Mouse (Mus musculus) liver, embryonic 16.5 days (tissue): ENCODE results near the gene Plagl2. TPM values are rescaled to one million over a fixed set of nuclear protein-coding genes. Genes with fewer than 3 reads are reported as not detected.
"Not testable (repeated sequence)": the region's sequence is repeated elsewhere in the genome, so short reads cannot be mapped to it uniquely, and the experiment has no call there.

Source experiments
- ATAC-seq: fragments of 200-750 bp; cut with Nextera tagmentation; 2 replicates; pipeline ENCODE4 v1.8.0; 2017; ENCODE audit warnings: low read depth, mild to moderate bottlenecking, moderate number of reproducible peaks, moderate library complexity
- H3K27ac ChIP-seq: fragments of 300-500 bp; sonication (generic); 2 replicates; pipeline ENCODE4 v1.5.1; 2014; ENCODE audit warnings: mild to moderate bottlenecking, low read length
- H3K27me3 ChIP-seq: fragments of 300-500 bp; sonication (generic); 2 replicates; pipeline ENCODE4 v1.6.1; 2014; ENCODE audit warnings: low read depth, low read length, mixed read lengths; ENCODE audit not compliant: control insufficient read depth, insufficient read depth
- H3K36me3 ChIP-seq: fragments of 300-500 bp; sonication (generic); 2 replicates; pipeline ENCODE4 v1.6.1; 2014; ENCODE audit warnings: mild to moderate bottlenecking; ENCODE audit not compliant: control insufficient read depth, insufficient read depth
- H3K4me1 ChIP-seq: fragments of 300-500 bp; sonication (generic); 2 replicates; pipeline ENCODE4 v1.6.1; 2014; ENCODE audit warnings: low read depth, low read length, mixed read lengths; ENCODE audit not compliant: control insufficient read depth
- H3K4me2 ChIP-seq: fragments of 300-500 bp; sonication (generic); 2 replicates; pipeline ENCODE4 v1.6.1; 2014; ENCODE audit warnings: low read depth, low read length, mixed read lengths
- H3K4me3 ChIP-seq: fragments of 300-500 bp; sonication (generic); 2 replicates; pipeline ENCODE4 v1.5.1; 2014; ENCODE audit warnings: low read depth, mild to moderate bottlenecking, low read length
- H3K9ac ChIP-seq: fragments of 300-500 bp; sonication (generic); 2 replicates; pipeline ENCODE4 v1.6.1; 2014; ENCODE audit warnings: low read depth, low read length
- H3K9me3 ChIP-seq: fragments of 300-500 bp; sonication (generic); replicated peaks from 2 replicates; pipeline ENCODE4 v1.6.1; 2016; ENCODE audit warnings: low read length; ENCODE audit not compliant: control insufficient read depth
- WGBS: fragments of 180-500 bp; shearing (Covaris S2); extraction: QIAGEN DNeasy Blood & Tissue Kit; methylation state at CpG from one replicate; pipeline ENCODE4 v1.1.7; 2014; ENCODE audit not compliant: insufficient replicate concordance; 5-methylcytosine and 5-hydroxymethylcytosine counted together
- polyA plus RNA-seq: library from polyadenylated mRNA; unstranded; fragments of >200 nt; fragmentation: Nextera tagmentation; extraction: Ambion mirVana; gene quantifications from 2 replicates; pipeline ENCODE4 v1.2.1, GENCODE M21; 2015

The Plagl2 gene
- polyA plus RNA-seq, result 13.9 and 16.7 TPM in 2 replicates

DNA sequence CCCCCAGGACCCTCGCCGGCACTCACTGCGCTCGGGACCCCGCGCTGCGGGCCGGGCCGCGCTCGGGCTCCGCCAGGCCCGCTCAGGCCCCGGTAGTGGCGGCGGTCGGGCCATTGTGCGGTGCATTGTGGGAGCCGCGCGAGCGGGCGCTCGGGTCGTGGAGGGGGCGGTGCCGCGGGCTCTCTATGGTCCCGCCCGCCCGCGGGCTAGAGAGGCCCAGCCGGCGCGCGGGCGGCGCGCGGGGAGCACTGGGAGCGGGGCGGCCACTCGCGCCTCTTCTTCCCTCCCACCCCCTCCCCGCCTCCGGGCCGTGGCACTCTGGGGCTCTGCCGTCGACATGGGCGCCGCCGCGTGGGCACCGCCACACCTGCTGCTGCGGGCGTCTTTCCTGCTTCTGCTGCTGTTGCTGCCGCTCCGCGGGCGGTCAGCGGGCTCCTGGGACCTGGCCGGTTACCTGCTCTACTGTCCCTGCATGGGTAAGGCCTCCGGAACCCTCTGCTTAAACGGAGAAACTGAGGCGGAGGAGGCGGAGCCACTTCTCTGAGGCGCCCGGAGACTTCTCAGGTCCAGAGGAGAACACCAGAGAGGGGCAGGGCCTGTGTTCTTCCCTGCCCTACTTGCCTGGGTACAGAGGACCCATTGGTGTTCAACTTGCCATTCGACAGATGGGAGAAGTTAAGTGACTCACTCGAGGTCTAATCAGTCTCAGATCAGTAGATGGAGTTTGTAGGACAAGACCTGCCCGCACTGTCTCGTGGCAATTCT lies at the start of gene Plagl2, which contains the start of gene Pofut1:
Gene Plagl2, minus strand, starts transcription at position 177 of the 765 bp plus-strand sequence.
Gene Pofut1, plus strand, starts transcription at position 284 of the 765 bp plus-strand sequence.
- Histone ChIP-seq H3K4me2 (peak within 1 kb of the TSS; percentile 85), H3K9me3 (no peaks in the 10 kb centered on the region), H3K4me1 (peaks cover 39% of the 10 kb centered on the region), H3K9ac (peak within 1 kb of the TSS; percentile 98), H3K36me3 (peaks cover 13% of the 10 kb centered on the region; the same call in 1 of the 2 replicates), H3K27me3 (no peaks in the 10 kb centered on the region), H3K27ac (peak within 1 kb of the TSS; percentile 97), H3K4me3 (peak within 1 kb of the TSS; percentile 88)
- WGBS, result under 1% methylated on average over 53 of the region's 72 CpGs
- ATAC-seq, result peak; percentile 95

DNA sequence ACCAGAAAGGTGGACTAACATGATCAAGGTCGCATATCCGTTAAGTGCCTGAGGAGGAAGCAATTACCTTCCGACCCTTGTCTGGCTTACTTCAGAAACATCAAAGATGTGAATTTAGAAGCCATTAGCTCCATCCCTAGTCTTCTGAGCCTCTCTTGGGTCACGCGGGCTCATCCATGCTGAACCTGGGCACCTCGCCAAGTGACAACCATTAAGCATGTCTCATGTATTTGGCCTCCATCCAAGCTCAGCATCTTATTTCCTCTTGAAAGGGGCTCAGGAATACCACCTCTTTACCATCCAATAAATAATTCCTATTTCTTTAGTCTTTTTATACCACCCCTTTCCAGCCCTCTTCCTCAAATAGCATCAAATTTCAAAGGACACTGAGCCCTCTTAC lies 46.6 kb upstream of the Plagl2 start:
- Histone ChIP-seq H3K36me3 (no peaks in the 10 kb centered on the region), H3K4me1 (peaks cover 16% of the 10 kb centered on the region), H3K4me3 (no peak overlapping the region), H3K9ac (no peak overlapping the region), H3K9me3 (no peaks in the 10 kb centered on the region), H3K4me2 (no peak overlapping the region), H3K27me3 (no peaks in the 10 kb centered on the region), H3K27ac (no peak overlapping the region)
- WGBS, result 62% methylated on average over 6 of the region's 6 CpGs
- ATAC-seq, result no peak

DNA sequence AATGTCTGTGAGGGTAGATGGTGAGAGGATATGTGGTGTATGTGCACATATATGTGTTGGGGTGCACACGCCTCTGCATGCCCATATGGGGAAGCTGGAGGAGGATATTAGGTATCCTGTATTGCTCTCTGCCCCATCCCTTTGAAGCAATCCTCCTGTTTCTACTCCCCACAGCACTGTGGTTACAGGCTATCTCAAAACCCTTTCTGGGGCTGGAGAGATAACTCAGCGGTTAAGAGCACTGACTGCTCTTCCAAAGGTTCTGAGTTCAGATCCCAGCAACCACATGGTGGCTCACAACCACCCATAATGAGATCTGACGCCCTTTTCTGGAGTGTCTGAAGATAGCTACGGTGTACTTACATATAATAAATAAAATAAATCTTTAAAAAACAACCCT lies 45.3 kb upstream of the Plagl2 start:
- H3K27me3 ChIP-seq, result no peaks in the 10 kb centered on the region
- no peak overlapping the region for H3K9ac ChIP-seq
- WGBS, result 43% methylated on average over 4 of the region's 4 CpGs
- no peak for ATAC-seq
- peaks cover 5% of the 10 kb centered on the region for H3K4me1 ChIP-seq
- no peak overlapping the region for H3K4me3 ChIP-seq
- H3K4me2 ChIP-seq, result no peak overlapping the region
- no peaks in the 10 kb centered on the region for H3K9me3 ChIP-seq
- H3K27ac ChIP-seq, result no peak overlapping the region
- no peaks in the 10 kb centered on the region for H3K36me3 ChIP-seq

DNA sequence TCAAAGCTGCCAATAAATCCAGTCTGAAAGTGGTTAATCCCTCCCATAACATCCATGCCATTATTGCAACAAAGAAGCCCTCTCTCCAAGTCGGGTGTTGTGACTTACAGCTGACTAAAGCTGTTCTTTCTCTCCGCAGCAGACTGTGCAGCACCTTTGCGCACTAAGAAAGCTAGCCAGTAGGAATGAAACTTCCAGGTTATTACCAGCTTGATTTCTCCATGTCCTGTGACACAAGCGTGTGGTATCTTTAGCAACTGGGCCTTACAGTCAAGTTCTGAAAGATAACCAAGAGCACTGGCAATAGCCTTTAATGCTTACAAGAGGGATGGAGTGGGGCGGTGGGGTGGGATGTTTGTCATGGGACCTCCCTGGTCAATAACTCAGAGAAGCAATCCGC lies 42.7 kb upstream of the Plagl2 start:
- Histone ChIP-seq H3K27ac (no peak overlapping the region), H3K4me2 (no peak overlapping the region), H3K36me3 (no peaks in the 10 kb centered on the region), H3K4me3 (no peak overlapping the region), H3K9me3 (no peaks in the 10 kb centered on the region), H3K4me1 (no peaks in the 10 kb centered on the region; the same call in 1 of the 2 replicates), H3K27me3 (no peaks in the 10 kb centered on the region), H3K9ac (no peak overlapping the region)
- WGBS, result 70% methylated on average over 6 of the region's 6 CpGs
- ATAC-seq, result no peak

DNA sequence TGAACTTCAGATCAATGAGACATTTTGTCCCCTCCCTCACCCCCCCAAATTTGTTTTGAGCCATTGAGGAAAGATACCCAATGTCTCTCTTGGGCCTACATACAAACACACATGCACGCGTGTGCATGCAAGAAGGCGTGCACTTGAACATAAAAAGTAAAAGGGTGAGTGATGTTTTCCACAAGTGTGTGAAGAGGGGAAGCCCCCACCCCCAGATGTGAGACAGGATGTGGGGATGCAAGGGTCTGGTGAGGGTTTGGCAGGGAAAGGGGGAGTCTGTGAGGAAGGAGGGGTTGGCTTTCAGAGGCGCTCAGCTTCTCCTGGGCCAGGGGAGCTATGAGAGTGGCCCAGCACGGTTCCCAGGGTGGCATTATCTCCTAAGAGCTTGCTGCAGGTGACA lies 37.1 kb upstream of the Plagl2 start:
- H3K4me2 ChIP-seq, result no peak overlapping the region
- 80% methylated on average over 5 of the region's 5 CpGs for WGBS
- no peaks in the 10 kb centered on the region for H3K27me3 ChIP-seq
- H3K4me3 ChIP-seq, result no peak overlapping the region
- ATAC-seq, result no peak
- no peaks in the 10 kb centered on the region for H3K9me3 ChIP-seq
- no peaks in the 10 kb centered on the region for H3K36me3 ChIP-seq
- H3K9ac ChIP-seq, result no peak overlapping the region
- no peak overlapping the region for H3K27ac ChIP-seq
- H3K4me1 ChIP-seq, result peaks cover 5% of the 10 kb centered on the region

DNA sequence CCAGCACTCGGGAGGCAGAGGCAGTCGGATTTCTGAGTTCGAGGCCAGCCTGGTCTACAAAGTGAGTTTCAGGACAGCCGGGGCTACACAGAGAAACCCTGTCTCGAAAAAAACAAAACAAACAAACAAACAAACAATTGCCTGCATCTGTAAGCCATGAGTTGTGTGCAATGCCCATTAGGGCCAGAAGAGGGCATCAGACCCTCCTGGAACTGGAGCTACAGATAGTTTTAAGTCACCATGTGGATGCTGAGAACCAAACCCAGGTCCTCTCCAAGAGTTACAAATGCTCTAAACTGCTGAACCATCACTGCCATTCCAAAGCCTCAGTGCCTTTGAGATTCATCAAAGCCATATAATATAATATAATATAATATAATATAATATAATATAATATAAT lies 35.6 kb upstream of the Plagl2 start:
- H3K4me1 ChIP-seq, H3K9ac ChIP-seq, ATAC-seq, H3K27me3 ChIP-seq, H3K4me3 ChIP-seq, H3K9me3 ChIP-seq, H3K4me2 ChIP-seq, H3K36me3 ChIP-seq, H3K27ac ChIP-seq: not testable (repeated sequence)
- 81% methylated on average over 5 of the region's 5 CpGs for WGBS

DNA sequence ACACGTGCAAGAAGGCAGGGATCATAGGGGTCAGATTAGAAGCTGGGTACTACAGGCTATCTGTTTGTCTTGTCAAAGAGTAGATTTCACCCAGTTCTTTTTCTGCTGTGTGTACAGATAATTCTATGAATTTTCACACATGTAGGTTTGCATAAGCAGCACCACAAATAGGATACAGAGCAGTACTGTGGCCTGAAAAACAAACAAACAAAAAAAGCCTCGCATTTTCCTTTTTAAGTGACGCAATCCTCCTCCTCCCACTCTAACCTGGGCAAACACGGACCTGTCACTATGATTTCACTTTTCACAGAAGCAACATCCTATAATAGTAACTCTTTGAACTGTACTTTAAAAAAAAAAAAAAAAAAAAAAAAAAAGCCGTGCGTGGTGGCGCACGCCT lies 35.2 kb upstream of the Plagl2 start:
- H3K27me3 ChIP-seq, result no peaks in the 10 kb centered on the region
- no peak overlapping the region for H3K4me2 ChIP-seq
- peaks cover 5% of the 10 kb centered on the region for H3K4me1 ChIP-seq
- no peak overlapping the region for H3K27ac ChIP-seq
- ATAC-seq, result no peak
- H3K36me3 ChIP-seq, result no peaks in the 10 kb centered on the region
- no peaks in the 10 kb centered on the region for H3K9me3 ChIP-seq
- H3K9ac ChIP-seq, result no peak overlapping the region
- WGBS, result 74% methylated on average over 8 of the region's 8 CpGs
- H3K4me3 ChIP-seq, result no peak overlapping the region

DNA sequence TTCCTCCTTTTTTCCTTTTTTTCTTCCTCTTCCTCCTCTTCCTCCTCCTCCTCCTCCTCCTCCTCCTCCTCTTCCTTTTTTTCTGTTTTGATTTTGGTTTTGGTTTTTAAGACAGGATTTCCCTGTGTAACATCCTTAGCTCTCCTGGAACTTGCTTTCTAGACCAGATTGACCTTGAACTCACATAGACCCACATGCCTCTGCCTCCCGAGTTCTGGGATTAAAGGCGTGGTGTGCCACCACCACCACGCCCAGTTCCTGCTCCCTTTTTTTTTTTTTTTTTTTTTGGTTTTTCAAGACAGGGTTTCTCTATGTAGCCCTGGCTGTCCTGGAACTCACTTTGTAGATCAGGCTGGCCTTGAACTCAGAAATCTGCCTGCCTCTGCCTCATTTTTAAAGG lies 34.4 kb upstream of the Plagl2 start:
- H3K9ac ChIP-seq, H3K36me3 ChIP-seq, H3K4me3 ChIP-seq, H3K4me2 ChIP-seq, H3K9me3 ChIP-seq, ATAC-seq, H3K27me3 ChIP-seq, H3K27ac ChIP-seq: not testable (repeated sequence)
- H3K4me1 ChIP-seq, result peaks cover 12% of the 10 kb centered on the region
- WGBS, result 31% methylated on average over 3 of the region's 3 CpGs

DNA sequence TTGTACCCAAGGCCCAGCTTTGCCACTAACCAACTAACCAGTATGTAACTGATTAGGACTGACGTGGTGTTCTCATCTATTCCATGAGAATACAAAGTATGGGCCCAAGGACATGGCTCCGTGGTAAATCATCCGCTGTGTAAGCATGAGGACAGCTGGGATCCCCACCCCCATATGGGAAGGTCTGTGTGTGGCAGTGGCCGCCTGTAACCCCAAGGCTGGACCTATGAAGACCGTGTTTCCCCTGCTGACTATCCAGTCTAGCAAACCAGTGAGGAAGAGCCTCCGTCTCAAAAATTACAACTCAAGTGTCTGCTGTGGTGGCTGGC lies 33.7 kb upstream of the Plagl2 start:
- Histone ChIP-seq H3K9me3 (no peaks in the 10 kb centered on the region), H3K4me1 (peaks cover 14% of the 10 kb centered on the region), H3K36me3 (no peaks in the 10 kb centered on the region), H3K4me3 (no peak overlapping the region), H3K27me3 (no peaks in the 10 kb centered on the region), H3K27ac (0 out of 2 replicates have a peak overlapping the region, but pooled peaks have one; percentile 16), H3K4me2 (no peak overlapping the region), H3K9ac (no peak overlapping the region)
- peak; percentile 23; the same call in 1 of the 2 replicates for ATAC-seq
- 69% methylated on average over 6 of the region's 6 CpGs for whole genome bisulfite sequencing
